Mouse (Mus musculus) cerebral cortex, adult 2 months (tissue): ENCODE measurements around the gene Npas3.

Source experiments
- WGBS: fragments of 180-500 bp; shearing (Covaris S2); methylation state at CpG from one replicate; pipeline ENCODE4 v1.1.7; 2018; 5-methylcytosine and 5-hydroxymethylcytosine counted together

Gene Npas3

DNA sequence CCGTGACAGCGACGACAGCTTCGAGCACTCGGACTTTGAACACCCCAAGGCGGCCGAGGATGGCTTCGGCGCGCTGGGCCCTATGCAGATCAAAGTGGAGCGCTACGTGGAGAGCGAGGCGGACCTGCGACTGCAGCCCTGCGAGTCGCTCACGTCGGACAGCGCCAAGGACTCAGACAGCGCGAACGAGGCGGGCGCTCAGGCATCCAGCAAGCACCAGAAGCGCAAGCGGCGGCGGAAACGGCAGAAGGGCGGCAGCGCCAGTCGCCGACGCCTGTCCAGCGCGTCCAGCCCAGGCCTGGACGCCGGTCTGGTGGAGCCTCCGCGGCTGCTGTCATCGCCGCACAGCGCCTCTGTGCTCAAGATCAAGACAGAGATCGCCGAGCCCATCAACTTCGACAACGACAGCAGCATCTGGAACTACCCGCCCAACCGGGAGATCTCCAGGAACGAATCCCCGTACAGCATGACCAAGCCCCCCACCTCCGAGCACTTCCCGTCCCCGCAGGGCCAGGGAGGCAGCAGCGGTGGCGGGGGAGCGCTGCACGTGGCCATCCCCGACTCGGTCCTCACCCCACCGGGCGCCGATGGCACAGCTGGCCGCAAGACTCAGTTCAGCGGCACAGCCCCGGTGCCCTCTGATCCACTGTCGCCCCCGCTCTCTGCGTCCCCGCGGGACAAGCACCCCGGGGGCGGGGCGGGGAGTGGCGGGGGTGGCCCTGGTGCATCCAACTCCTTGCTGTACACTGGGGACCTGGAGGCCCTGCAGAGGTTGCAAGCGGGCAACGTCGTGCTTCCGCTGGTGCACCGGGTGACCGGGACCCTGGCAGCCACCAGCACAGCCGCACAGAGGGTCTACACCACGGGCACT, 819.6 kb downstream of the Npas3 start:
- 27% methylated on average over 84 of the region's 84 CpGs for WGBS

DNA sequence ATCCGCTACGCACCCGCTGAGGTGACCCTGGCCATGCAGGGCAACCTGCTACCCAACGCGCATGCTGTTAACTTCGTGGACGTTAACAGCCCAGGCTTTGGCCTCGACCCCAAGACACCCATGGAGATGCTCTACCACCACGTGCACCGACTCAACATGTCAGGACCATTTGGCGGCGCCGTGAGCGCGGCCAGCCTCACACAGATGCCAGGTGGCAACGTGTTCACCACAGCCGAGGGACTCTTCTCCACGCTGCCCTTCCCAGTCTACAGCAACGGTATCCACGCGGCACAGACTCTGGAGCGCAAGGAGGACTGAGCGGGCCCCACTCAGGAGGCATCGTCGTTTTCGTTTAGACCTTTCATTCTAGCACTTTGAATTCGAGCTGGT, 820.3 kb downstream of the Npas3 start:
- WGBS: 85% methylated on average over 27 of the region's 27 CpGs

DNA sequence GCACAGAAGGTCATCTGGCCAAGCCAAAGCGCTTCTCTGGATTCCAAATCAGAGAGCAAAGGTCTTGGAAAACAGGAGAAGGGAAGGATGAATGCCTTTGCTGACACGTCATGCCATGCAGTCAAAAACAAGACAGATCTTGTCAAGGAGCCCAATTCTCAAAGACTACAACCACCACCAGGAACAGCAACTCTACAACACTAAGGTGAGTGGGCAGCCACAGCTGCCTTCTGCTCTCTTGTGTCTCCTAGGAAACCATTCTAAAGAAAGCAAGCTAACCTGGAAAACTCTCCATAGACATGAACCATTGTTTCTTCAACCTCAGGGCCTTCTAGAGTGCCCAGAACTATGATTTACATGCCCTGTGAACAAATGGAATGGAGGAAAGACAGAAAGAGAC, 825.5 kb downstream of the Npas3 start:
- 66% methylated on average over 2 of the region's 2 CpGs for WGBS

DNA sequence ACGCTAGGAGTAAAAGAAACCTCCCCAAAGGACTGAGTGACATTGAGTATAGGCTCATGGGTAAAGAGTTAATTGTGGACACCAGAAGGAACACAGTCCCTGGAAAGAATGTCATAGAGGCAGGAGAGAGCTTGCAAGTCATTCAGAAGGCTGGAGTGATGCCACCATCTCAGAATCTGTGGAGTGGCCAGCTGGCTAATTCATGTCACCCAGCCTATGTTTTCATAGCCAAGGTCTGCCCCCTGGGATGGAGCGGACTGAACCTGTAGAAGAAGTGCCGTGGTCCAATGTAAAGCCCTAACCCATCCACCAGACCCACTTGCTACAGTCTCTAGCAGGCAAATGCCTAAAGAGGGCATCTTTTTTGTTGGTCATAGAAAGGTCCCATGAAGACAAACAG, 832.5 kb downstream of the Npas3 start:
- 96% methylated on average over 3 of the region's 3 CpGs for WGBS

DNA sequence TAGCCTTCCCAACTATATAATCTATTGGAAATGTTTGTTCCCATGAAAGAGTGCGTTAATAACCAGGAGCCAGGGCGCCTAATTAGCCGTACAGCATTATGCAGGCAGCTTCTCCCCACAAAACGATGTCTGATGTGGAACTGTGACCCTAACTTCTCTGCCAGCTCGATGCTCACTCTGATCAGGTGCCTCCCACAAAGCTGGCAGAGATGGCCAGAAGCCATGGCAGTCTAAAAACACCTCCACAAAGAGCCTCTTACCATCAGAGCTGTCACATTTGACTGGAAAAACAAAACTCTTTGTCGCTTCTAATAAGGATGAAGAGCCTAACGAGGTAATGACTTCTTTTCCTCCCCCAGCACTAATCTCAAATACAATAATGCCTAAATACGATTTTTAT, 845.3 kb downstream of the Npas3 start:
- WGBS: 53% methylated on average over 8 of the region's 8 CpGs

DNA sequence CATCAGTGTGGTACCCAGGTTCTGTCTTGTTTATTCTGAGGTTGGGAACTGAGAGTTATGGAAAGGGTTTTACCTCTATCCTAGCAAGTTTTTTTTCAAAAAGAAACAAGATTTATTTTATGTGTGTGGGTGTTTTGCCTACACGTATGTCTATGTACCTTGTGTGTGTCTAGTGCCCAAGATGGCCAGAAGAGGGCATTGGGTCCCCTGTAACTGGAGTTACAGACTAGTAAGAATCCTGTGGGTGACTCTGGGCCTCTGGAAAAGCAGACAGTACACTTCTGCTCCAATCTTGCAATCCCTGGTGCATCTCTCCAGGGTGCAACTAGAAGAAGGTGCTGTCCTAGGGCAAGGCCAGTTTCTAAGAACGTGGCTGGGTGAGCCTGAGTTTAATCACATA, 848.0 kb downstream of the Npas3 start:
- 85% methylated on average over 2 of the region's 2 CpGs for WGBS

DNA sequence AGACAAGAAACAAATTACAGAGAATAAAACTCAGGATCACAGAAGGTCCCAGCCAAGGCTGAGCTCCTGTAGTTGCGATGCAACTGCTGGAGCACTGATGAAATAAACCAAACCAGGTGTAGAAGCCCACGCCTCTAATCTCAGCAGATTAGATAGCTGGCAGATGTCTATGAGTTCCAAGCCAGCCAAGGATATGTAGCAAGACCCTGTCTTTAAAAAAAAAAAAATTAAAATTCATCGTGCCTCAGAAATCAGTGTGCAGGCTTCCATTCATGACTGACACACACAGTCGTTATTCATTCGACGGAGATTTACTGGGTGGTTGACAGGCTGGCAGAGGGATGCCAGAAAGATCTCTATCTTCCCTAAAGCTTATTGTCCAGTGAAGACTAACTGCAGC, 849.7 kb downstream of the Npas3 start:
- WGBS: 63% methylated on average over 6 of the region's 6 CpGs

DNA sequence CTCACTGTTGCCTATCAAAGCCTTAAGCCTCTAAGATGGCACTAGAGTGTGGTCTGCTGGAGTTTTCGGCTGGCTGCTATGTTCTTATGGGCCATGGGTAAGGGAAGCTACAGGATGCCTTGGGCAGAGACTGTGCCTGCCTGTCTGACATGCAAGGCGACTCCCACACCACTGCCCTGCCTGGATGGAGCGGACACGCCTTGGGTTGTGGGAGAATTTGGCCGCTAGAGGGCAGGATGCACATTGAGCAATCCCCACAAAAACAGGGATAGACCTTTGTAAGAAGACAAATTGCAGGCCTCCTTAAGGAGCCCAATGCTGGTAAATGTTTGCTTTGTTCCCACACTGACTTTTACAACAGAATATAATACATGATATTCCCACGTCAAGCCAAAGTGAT, 850.3 kb downstream of the Npas3 start:
- 25% methylated on average over 6 of the region's 6 CpGs for WGBS

DNA sequence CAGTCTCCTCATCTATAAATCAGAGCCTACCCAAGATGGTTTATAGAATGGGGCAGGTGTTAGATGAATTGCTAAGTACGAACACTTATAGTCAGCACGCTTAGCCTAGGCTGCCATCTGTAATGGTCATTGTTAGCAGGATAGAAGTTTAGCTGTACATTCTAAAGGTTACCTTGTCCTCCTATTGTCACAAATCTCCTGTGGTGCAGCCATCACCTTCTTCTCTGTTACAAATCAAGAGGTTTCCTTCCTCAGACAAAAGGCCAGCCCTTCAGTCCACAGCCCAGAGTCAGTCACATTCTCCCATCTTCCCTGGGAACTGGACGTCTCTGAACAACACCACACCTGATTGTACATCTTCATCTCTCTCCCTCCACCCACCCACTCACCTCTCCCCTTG, 851.0 kb downstream of the Npas3 start:
- 97% methylated on average over 3 of the region's 3 CpGs for WGBS

DNA sequence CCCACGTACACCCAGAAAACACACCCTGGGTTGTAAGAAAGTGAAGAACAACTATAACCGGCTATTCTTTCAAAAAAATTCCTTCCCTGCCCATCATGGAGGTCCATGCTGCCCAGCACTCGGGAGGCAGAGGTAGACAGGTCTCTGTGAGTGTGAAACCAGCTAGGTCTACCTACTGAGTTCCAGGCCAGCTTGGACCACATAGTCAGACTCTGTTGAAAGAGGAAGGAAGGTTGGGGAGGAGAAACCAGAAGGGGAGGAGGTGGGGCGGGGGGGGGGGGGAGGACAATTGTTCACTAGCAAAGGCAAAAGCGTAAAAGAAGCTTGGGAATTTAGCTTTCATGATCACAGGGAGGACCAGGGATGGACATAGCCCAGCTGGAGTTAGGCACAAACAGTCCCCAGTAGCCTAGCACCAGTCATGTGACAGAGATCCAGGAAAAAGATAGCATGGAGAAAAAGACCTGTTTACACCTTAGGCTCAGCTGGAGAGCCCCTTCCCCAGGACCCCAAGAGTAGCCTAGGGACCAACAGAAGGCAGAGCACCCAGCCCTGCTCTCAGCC, 852.9 kb downstream of the Npas3 start:
- 86% methylated on average over 5 of the region's 5 CpGs for WGBS

DNA sequence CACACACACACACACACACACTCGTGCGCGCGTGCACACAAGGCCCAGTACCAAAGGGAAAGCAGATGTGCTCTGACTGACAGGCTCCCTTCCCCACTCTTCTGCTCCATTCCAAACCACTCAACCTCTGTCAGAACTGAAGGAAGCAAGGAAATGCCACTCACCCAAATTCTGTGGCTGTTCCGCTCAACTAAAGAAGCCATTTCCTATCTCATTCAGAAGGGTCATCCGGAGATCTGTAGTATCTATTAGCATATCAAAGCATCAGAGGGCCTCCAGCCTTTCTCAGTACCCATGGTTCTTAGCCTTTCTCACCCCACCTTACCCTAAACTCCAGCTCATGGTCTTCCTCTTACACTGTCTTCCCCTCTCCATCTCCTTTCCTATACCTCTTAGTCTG, 854.0 kb downstream of the Npas3 start:
- WGBS: 83% methylated on average over 6 of the region's 6 CpGs

DNA sequence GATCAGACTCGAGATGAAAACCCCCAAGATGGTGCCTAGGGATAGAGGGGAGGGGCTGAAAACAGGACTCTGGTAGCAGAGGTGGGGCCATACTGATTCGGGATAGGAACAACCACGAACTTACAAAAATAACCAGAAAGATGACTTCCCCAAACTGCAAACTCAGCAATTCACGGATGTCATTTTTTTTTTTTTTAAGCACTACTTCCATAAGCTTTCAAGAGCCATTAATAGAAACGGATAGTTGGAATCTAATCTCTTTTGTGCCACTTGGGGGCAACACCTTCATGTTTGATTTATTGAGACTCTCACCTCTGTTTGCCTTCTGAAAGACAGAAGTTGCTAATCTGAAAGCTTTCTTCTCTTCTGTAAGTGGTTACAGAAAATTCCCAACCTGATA, 857.1 kb downstream of the Npas3 start:
- 43% methylated on average over 5 of the region's 5 CpGs for WGBS

DNA sequence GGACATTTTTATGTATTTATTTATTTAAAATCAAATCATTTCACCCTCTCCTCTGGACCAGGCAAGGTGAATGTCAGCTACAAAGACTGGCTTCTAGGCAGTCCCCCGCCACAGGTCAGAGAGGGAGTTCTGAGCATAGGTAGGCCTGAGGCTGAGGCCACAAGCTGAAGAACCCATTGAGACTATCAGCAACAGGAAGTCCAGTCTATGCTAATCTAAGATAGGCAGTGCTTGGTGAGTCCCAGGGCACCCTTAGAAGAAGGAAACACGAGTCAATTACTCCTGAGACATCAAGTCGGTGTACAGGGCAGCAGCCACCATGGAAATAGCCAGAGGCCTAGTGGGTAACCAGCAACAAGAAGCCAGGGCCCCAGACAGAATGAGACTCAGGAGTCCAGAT, 857.5 kb downstream of the Npas3 start:
- 97% methylated on average over 3 of the region's 3 CpGs for WGBS

DNA sequence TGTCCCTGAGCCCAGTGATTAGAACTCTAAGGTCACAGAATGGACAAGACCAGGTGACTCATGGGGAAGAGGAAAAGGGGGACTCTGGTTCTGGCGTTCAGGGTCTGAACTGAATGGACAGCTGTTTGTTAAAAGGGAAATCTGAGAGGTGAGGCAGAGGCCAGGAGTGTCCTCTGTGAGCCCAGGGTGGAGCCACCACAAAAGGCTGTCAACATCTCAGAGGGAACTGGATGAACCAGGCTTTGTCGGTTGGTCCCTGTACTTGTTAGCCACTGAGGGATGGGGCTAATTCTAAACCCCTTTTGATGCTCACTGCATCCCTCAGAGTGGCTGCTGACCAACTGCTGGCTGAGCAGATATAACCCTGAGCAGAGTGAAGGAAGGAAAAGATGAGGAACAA, 861.9 kb downstream of the Npas3 start:
- WGBS: 48% methylated on average over 2 of the region's 2 CpGs

DNA sequence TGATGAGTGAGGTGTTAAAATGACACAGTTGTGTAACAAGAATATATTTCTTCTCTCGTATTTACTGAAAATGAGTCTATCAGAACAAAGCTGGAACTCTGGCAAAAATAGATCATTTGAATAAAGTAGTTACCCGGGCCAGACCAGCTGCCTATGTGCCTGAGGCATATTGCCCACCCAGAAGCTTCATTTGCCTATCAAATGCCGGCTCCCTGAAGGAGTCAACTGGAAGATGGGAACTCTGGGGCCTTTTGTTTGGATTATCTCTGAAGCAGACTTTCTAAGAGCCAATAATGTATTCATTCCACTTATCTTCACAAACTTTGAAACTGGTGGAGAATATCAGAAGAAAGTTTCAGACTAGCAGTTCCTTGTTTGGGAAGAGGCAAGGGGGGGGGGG, 862.5 kb downstream of the Npas3 start:
- whole genome bisulfite sequencing: 48% methylated on average over 3 of the region's 3 CpGs

DNA sequence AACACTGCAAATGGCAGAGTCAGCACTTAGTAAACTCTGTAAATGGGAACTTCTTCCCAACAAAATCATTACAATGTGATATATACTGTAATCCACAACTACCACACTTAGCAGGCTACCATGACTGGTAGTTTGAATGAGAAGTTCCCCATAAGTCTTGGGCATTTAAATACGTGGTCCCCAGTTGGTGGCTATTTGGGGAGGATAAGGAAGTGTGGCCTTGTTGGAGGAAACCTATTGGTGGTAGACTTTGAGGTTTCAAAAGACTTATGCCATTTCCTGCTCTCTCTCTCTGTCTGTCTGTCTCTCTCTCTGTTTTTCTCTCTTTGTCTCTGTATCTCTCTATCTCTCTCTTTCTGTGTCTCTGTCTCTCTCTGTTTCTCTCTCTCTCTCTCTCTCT, 871.9 kb downstream of the Npas3 start:
- 85% methylated on average over 1 of the region's 1 CpGs for WGBS

DNA sequence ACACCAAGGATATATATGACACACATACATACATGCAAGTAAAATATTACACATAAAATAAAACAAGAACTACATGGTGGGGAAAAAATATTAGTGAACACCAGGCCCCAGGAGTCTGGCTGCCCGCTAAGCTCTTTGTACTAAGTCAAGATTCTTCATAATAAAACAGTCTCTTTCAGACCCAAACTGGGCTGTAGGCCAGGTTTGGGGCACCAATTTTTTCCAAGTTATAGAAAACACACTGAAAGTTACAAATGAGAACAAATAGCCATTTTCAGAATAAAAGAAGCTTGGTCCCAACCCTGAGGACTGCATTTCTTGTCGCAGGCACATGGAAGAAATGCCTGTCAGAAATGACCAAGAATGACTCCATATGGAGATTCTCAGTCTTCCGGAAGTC, 872.8 kb downstream of the Npas3 start:
- 69% methylated on average over 3 of the region's 3 CpGs for WGBS
